Mouse (Mus musculus) kidney, postnatal 0 days (tissue): Measurements from ENCODE around the gene Ccng1. TPM values are rescaled to one million over a fixed set of nuclear protein-coding genes. Genes with fewer than 3 reads are reported as not detected.

ENCODE experiments used
- ATAC-seq: fragments of 200-750 bp; cut with Nextera tagmentation; replicated peaks from 2 replicates; pipeline ENCODE4 v1.8.0; 2017; ENCODE audit warnings: low read depth, moderate number of reproducible peaks, moderate TSS enrichment, moderate library complexity; ENCODE audit not compliant: low FRiP score
- DNase-seq: peaks from one replicate; pipeline ENCODE4 v3.0.0-alpha.2; 2016; ENCODE audit warnings: low spot score
- H3K27ac ChIP-seq: fragments of 300-500 bp; sonication (generic); 2 replicates; pipeline ENCODE4 v1.5.1; 2014; ENCODE audit warnings: mild to moderate bottlenecking
- H3K27me3 ChIP-seq: fragments of 300-500 bp; sonication (generic); 2 replicates; pipeline ENCODE4 v1.6.1; 2014; ENCODE audit warnings: low read length, mixed read lengths; ENCODE audit not compliant: insufficient read depth
- H3K36me3 ChIP-seq: fragments of 300-500 bp; sonication (generic); 2 replicates; pipeline ENCODE4 v1.6.1; 2014; ENCODE audit warnings: low read length, mixed read lengths; ENCODE audit not compliant: insufficient read depth
- H3K4me1 ChIP-seq: fragments of 300-500 bp; sonication (generic); replicated peaks from 2 replicates; pipeline ENCODE4 v1.6.1; 2014; ENCODE audit warnings: antibody characterized with exemption, low read length, mixed read lengths; ENCODE audit not compliant: insufficient read depth
- H3K4me2 ChIP-seq: fragments of 300-500 bp; sonication (generic); 2 replicates; pipeline ENCODE4 v1.6.1; 2014; ENCODE audit warnings: mild to moderate bottlenecking, low read length, moderate library complexity, mixed read lengths
- H3K4me3 ChIP-seq: fragments of 300-500 bp; sonication (generic); replicated peaks from 2 replicates; pipeline ENCODE4 v1.5.1; 2014; ENCODE audit warnings: low read depth, low read length
- H3K9ac ChIP-seq: fragments of 300-500 bp; sonication (generic); 2 replicates; pipeline ENCODE4 v1.6.1; 2014; ENCODE audit warnings: low read depth, low read length
- H3K9me3 ChIP-seq: fragments of 300-500 bp; sonication (generic); replicated peaks from 2 replicates; pipeline ENCODE4 v1.6.1; 2016; ENCODE audit warnings: low read length, inconsistent platforms, mixed read lengths
- CTCF ChIP-seq: IDR thresholded peaks from 2 replicates; pipeline ENCODE4 v1.5.1; 2016; ENCODE audit warnings: antibody characterized with exemption, low read depth, mild to moderate bottlenecking, moderate library complexity
- WGBS: fragments of 180-500 bp; shearing (Covaris S2); extraction: QIAGEN DNeasy Blood & Tissue Kit; methylation state at CpG from one replicate; pipeline ENCODE4 v1.1.7; 2014; 5-methylcytosine and 5-hydroxymethylcytosine counted together
- polyA plus RNA-seq: library from polyadenylated mRNA; unstranded; fragments of >200 nt; fragmentation: Nextera tagmentation; extraction: Ambion mirVana; gene quantifications from 2 replicates; pipeline ENCODE4 v1.2.1, GENCODE M21; 2015

The Ccng1 gene
- polyA plus RNA-seq, 1 experiment from 2014 or later: 48.1 TPM

- no peak overlapping the region for H3K9ac ChIP-seq
- 0 out of 2 replicates have a peak overlapping the region, but pooled peaks have one; percentile 25 for H3K4me2 ChIP-seq
- peak; percentile 86 for DNase-seq
Measured at GRCm38 (mm10) chr11:40775315-40776269, 20.5 kb upstream of the Ccng1 start.

GRCm38 (mm10) chr11:40764690-40765089, 9.6 kb upstream of the Ccng1 start:
- no peak overlapping the region for H3K4me2 ChIP-seq
- no peaks in the 10 kb centered on the region for H3K4me1 ChIP-seq
- H3K4me3 ChIP-seq: no peak overlapping the region
- ATAC-seq (no peak), DNase-seq (no peak)
- no peak for TF ChIP-seq CTCF
- H3K27me3 ChIP-seq: no peaks in the 10 kb centered on the region
- WGBS: 77% methylated on average over 4 of the region's 4 CpGs
- H3K36me3 ChIP-seq: no peaks in the 10 kb centered on the region
- no peak overlapping the region for H3K9ac ChIP-seq
- no peaks in the 10 kb centered on the region for H3K9me3 ChIP-seq
- no peak overlapping the region for H3K27ac ChIP-seq

More at GRCm38 (mm10) chr11:40775315-40776269, 20.5 kb upstream of the Ccng1 start:
- Histone ChIP-seq H3K27ac (no peak overlapping the region), H3K4me3 (no peak overlapping the region), H3K4me1 (no peaks in the 10 kb centered on the region), H3K27me3 (no peaks in the 10 kb centered on the region), H3K36me3 (no peaks in the 10 kb centered on the region), H3K9me3 (no peaks in the 10 kb centered on the region)
- no peak for ATAC-seq
- peak; percentile 81 for TF ChIP-seq CTCF
- 51% methylated on average over 12 of the region's 12 CpGs for WGBS

GRCm38 (mm10) chr11:40763395-40763794, 8.3 kb upstream of the Ccng1 start:
- H3K27me3 ChIP-seq: no peaks in the 10 kb centered on the region
- DNase-seq (peak; percentile 65), ATAC-seq (0 out of 2 replicates have a peak, but pooled peaks have one; percentile 10)
- H3K4me1 ChIP-seq: no peaks in the 10 kb centered on the region
- H3K4me2 ChIP-seq: no peak overlapping the region
- TF ChIP-seq CTCF: peak; percentile 64
- 30% methylated on average over 2 of the region's 2 CpGs for WGBS
- H3K9ac ChIP-seq: no peak overlapping the region
- no peak overlapping the region for H3K4me3 ChIP-seq
- no peaks in the 10 kb centered on the region for H3K36me3 ChIP-seq
- H3K27ac ChIP-seq: no peak overlapping the region
- H3K9me3 ChIP-seq: no peaks in the 10 kb centered on the region

GRCm38 (mm10) chr11:40759896-40760295, 4.8 kb upstream of the Ccng1 start:
- DNase-seq (no peak), ATAC-seq (no peak)
- Histone ChIP-seq H3K4me2 (no peak overlapping the region), H3K27me3 (no peaks in the 10 kb centered on the region), H3K27ac (no peak overlapping the region), H3K9me3 (no peaks in the 10 kb centered on the region), H3K4me3 (no peak overlapping the region), H3K36me3 (no peaks in the 10 kb centered on the region), H3K9ac (no peak overlapping the region), H3K4me1 (no peaks in the 10 kb centered on the region)
- 84% methylated on average over 8 of the region's 8 CpGs for WGBS
- TF ChIP-seq CTCF: no peak

GRCm38 (mm10) chr11:40755968-40756367, 857 bp upstream of the Ccng1 start:
- Histone ChIP-seq H3K9ac (no peak overlapping the region), H3K36me3 (0 out of 2 replicates have a peak, but pooled peaks cover 5% of the 10 kb centered on the region), H3K27me3 (no peaks in the 10 kb centered on the region), H3K27ac (no peak overlapping the region), H3K4me1 (peaks cover 4% of the 10 kb centered on the region; the same call in 1 of the 2 replicates), H3K4me2 (peak overlapping the region; percentile 73; the same call in 1 of the 2 replicates), H3K4me3 (no peak overlapping the region), H3K9me3 (no peaks in the 10 kb centered on the region)
- WGBS: 87% methylated on average over 8 of the region's 8 CpGs
- DNase-seq (no peak), ATAC-seq (no peak)
- no peak for TF ChIP-seq CTCF

- Histone ChIP-seq H3K27ac (peak overlapping the region; percentile 38; the same call in 1 of the 2 replicates), H3K4me2 (peak overlapping the region; percentile 73), H3K9me3 (no peaks in the 10 kb centered on the region), H3K4me3 (peak overlapping the region; percentile 63), H3K36me3 (0 out of 2 replicates have a peak, but pooled peaks cover 5% of the 10 kb centered on the region), H3K4me1 (peaks cover 4% of the 10 kb centered on the region; the same call in 1 of the 2 replicates), H3K9ac (peak overlapping the region; percentile 67), H3K27me3 (no peaks in the 10 kb centered on the region)
- peak; percentile 51 for ATAC-seq
- peak; percentile 43 for DNase-seq
- TF ChIP-seq CTCF: no peak
- WGBS: 2% methylated on average over 19 of the region's 19 CpGs
Measured at GRCm38 (mm10) chr11:40754664-40755107, 425 bp downstream of the Ccng1 start.
